Mouse (Mus musculus): ENCODE measurements around the gene Col26a1. TPM values are rescaled to one million over a fixed set of nuclear protein-coding genes. Genes with fewer than 3 reads are reported as not detected.
"Not testable (repeated sequence)": the region's sequence is repeated elsewhere in the genome, so short reads cannot be mapped to it uniquely, and the experiment has no call there.

Gene Col26a1
- polyA plus RNA-seq, 1 experiment = 0.04 TPM

DNA sequence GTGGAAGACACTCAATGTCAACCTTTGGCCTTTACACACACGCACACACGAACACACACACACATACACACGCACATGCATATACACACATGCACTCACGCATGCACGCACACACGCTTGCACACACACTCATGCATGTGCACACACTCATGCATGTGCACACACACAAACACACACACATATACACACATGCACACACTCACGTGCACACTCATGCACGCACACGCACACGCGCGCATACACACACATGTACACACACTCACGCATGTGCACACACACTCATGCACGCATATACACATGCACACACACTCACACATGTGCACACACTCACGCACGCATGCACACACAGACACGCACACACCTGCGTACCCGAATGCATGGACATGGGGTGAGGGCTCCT, 130.9 kb downstream of the Col26a1 start:
- Histone ChIP-seq H3K36me3 (ENCODE audit: control insufficient read depth, insufficient read depth, low read length) (no peaks in the 10 kb centered on the region), H3K4me3 (ENCODE audit: low read depth, low read length) (no peak overlapping the region), H3K27me3 (ENCODE audit: control insufficient read depth, insufficient read depth, low read length) (no peaks in the 10 kb centered on the region), H3K4me1 (ENCODE audit: control insufficient read depth, insufficient read depth, insufficient read length, low read length) (0 out of 2 replicates have a peak, but pooled peaks cover 3% of the 10 kb centered on the region), H3K27ac (ENCODE audit: insufficient read depth, low read depth, low read length) (no peak overlapping the region)
- TF ChIP-seq POLR2A (IDR thresholded peaks at IDR 0.05; ENCODE audit: low read depth, low read length) (no peak), CTCF (IDR thresholded peaks at IDR 0.05; ENCODE audit: extremely low read depth, insufficient read length, insufficient replicate concordance, low read depth, low read length) (no peak)
- 97% methylated on average over 19 of the region's 19 CpGs for WGBS

GRCm38 (mm10) chr5:136746596-136746995, 136.4 kb downstream of the Col26a1 start:
- TF ChIP-seq CTCF (IDR thresholded peaks at IDR 0.05; ENCODE audit: extremely low read depth, insufficient read length, insufficient replicate concordance, low read depth, low read length) (no peak), POLR2A (IDR thresholded peaks at IDR 0.05; ENCODE audit: low read depth, low read length) (no peak)
- Histone ChIP-seq H3K4me3 (ENCODE audit: low read depth, low read length) (no peak overlapping the region), H3K4me1 (ENCODE audit: control insufficient read depth, insufficient read depth, insufficient read length, low read length) (no peaks in the 10 kb centered on the region), H3K27ac (ENCODE audit: insufficient read depth, low read depth, low read length) (no peak overlapping the region), H3K27me3 (ENCODE audit: control insufficient read depth, insufficient read depth, low read length) (no peaks in the 10 kb centered on the region), H3K36me3 (ENCODE audit: control insufficient read depth, insufficient read depth, low read length) (no peaks in the 10 kb centered on the region)
- WGBS = 47% methylated on average over 9 of the region's 9 CpGs

DNA sequence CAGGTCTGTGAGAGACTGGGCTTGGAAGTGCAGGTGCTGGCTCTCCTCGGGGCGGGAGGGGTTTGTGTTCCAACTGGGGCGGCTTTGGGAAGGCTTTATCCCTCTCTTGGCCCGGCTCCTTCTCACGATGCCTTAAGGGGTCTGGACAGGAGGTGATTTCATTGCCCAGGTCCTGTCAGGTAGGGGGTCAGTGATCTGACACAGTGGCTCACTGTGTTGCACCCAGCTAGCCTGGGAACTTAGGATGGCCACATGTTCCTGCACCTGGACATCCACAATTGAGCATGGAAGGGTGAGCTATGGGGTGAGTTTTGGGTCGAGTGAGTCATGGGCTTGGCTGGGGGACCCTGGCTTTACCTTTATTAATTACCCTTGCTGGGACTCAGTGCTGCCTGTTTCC, 144.1 kb downstream of the Col26a1 start:
- TF ChIP-seq POLR2A (IDR thresholded peaks at IDR 0.05; ENCODE audit: low read depth, low read length) = no peak
- no peak for TF ChIP-seq CTCF (IDR thresholded peaks at IDR 0.05; ENCODE audit: extremely low read depth, insufficient read length, insufficient replicate concordance, low read depth, low read length)
- WGBS = 50% methylated on average over 6 of the region's 6 CpGs
- no peak overlapping the region for H3K27ac ChIP-seq (ENCODE audit: insufficient read depth, low read depth, low read length)
- H3K27me3 ChIP-seq (ENCODE audit: control insufficient read depth, insufficient read depth, low read length) = no peaks in the 10 kb centered on the region
- no peak overlapping the region for H3K4me3 ChIP-seq (ENCODE audit: low read depth, low read length)
- H3K36me3 ChIP-seq (ENCODE audit: control insufficient read depth, insufficient read depth, low read length) = no peaks in the 10 kb centered on the region
- H3K4me1 ChIP-seq (ENCODE audit: control insufficient read depth, insufficient read depth, insufficient read length, low read length) = no peaks in the 10 kb centered on the region

DNA sequence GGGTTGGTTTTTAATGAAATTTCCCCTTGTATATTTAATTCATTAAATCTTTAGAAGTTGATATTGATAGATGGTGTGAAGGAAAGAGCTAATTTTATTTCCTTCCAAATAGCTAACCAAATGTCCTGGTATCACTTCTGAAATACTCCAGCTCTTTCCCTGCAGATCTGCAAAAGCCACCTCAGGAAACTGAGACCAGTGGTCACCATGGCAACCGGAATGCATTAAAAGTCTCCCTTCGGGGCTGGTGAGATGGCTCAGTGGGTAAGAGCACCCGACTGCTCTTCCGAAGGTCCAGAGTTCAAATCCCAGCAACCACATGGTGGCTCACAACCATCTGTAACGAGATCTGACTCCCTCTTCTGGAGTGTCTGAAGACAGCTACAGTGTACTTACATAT, 156.7 kb downstream of the Col26a1 start:
- WGBS = 80% methylated on average over 5 of the region's 5 CpGs
- H3K27me3 ChIP-seq (ENCODE audit: control insufficient read depth, insufficient read depth, low read length); H3K36me3 ChIP-seq (ENCODE audit: control insufficient read depth, insufficient read depth, low read length); H3K4me3 ChIP-seq (ENCODE audit: low read depth, low read length); H3K27ac ChIP-seq (ENCODE audit: insufficient read depth, low read depth, low read length); H3K4me1 ChIP-seq (ENCODE audit: control insufficient read depth, insufficient read depth, insufficient read length, low read length): not testable (repeated sequence)

GRCm38 (mm10) chr5:136721596-136721995, 161.4 kb downstream of the Col26a1 start:
- Histone ChIP-seq H3K4me3 (ENCODE audit: low read depth, low read length) (no peak overlapping the region), H3K4me1 (ENCODE audit: control insufficient read depth, insufficient read depth, insufficient read length, low read length) (peaks cover 4% of the 10 kb centered on the region; the same call in 1 of the 2 replicates), H3K36me3 (ENCODE audit: control insufficient read depth, insufficient read depth, low read length) (no peaks in the 10 kb centered on the region), H3K27ac (ENCODE audit: insufficient read depth, low read depth, low read length) (no peak overlapping the region), H3K27me3 (ENCODE audit: control insufficient read depth, insufficient read depth, low read length) (no peaks in the 10 kb centered on the region)
- TF ChIP-seq POLR2A (IDR thresholded peaks at IDR 0.05; ENCODE audit: low read depth, low read length) (no peak), CTCF (IDR thresholded peaks at IDR 0.05; ENCODE audit: extremely low read depth, insufficient read length, insufficient replicate concordance, low read depth, low read length) (no peak)
- WGBS = 74% methylated on average over 5 of the region's 5 CpGs

DNA sequence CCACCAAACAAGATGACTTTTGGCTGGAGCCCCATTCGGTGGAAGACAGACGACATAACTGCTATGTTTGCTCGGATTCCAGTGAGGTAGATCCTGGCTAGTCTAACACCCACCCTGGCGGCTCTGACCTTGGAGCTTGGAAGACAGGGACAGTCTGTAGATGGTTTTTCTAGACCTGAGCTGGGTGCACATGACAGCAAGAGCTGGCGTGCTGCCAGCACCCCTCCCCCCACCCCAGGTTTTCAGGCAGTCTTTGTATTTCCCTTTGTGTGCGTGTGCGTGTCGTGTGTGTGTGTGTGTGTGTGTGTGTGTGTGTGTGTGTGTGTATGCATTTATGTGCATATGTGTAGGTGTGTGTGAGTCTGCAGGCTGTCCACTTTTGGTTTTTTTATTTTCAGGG, 164.4 kb downstream of the Col26a1 start:
- TF ChIP-seq CTCF (IDR thresholded peaks at IDR 0.05; ENCODE audit: extremely low read depth, insufficient read length, insufficient replicate concordance, low read depth, low read length) (no peak), POLR2A (IDR thresholded peaks at IDR 0.05; ENCODE audit: low read depth, low read length) (no peak)
- Histone ChIP-seq H3K36me3 (ENCODE audit: control insufficient read depth, insufficient read depth, low read length) (no peaks in the 10 kb centered on the region), H3K27me3 (ENCODE audit: control insufficient read depth, insufficient read depth, low read length) (no peaks in the 10 kb centered on the region), H3K27ac (ENCODE audit: insufficient read depth, low read depth, low read length) (no peak overlapping the region), H3K4me3 (ENCODE audit: low read depth, low read length) (no peak overlapping the region), H3K4me1 (ENCODE audit: control insufficient read depth, insufficient read depth, insufficient read length, low read length) (peaks cover 7% of the 10 kb centered on the region; the same call in 1 of the 2 replicates)
- 68% methylated on average over 8 of the region's 8 CpGs for WGBS

GRCm38 (mm10) chr5:136717573-136717854, 165.5 kb downstream of the Col26a1 start:
- WGBS = 17% methylated on average over 2 of the region's 2 CpGs
- Histone ChIP-seq H3K27me3 (ENCODE audit: control insufficient read depth, insufficient read depth, low read length) (no peaks in the 10 kb centered on the region), H3K4me3 (ENCODE audit: low read depth, low read length) (no peak overlapping the region), H3K36me3 (ENCODE audit: control insufficient read depth, insufficient read depth, low read length) (no peaks in the 10 kb centered on the region), H3K27ac (ENCODE audit: insufficient read depth, low read depth, low read length) (no peak overlapping the region), H3K4me1 (ENCODE audit: control insufficient read depth, insufficient read depth, insufficient read length, low read length) (peaks cover 7% of the 10 kb centered on the region; the same call in 1 of the 2 replicates)
- no peak for TF ChIP-seq CTCF (IDR thresholded peaks at IDR 0.05; ENCODE audit: extremely low read depth, insufficient read length, insufficient replicate concordance, low read depth, low read length)
- no peak for TF ChIP-seq POLR2A (IDR thresholded peaks at IDR 0.05; ENCODE audit: low read depth, low read length)

Data from small intestine, adult 2 months (tissue).